Mouse (Mus musculus): ENCODE measurements around the gene Upf1.
A peak's percentile ranks its signal among the peaks of the same experiment; 100 is the strongest.

Gene Upf1

GRCm38 (mm10) chr8:70353194-70353817 is at the start of gene Upf1:
Gene Upf1, minus strand, starts transcription at chr8:70353278.
- peak; percentile 99 for DNase-seq

GRCm38 (mm10) chr8:70397611-70398563 is 44.8 kb upstream of the Upf1 start:
- no peak for DNase-seq

- DNase-seq, result no peak
These were observed 43.1 kb upstream of the Upf1 start for GRCm38 (mm10) chr8:70396184-70396583.

- DNase-seq, result peak; percentile 27
These were observed 42.6 kb upstream of the Upf1 start for GRCm38 (mm10) chr8:70395649-70396048.

- no peak for DNase-seq
These were observed 41.4 kb upstream of the Upf1 start for GRCm38 (mm10) chr8:70394269-70394998.

- DNase-seq, result no peak
These were observed 40.0 kb upstream of the Upf1 start for GRCm38 (mm10) chr8:70393087-70393486.

- no peak for DNase-seq
These were observed 36.6 kb upstream of the Upf1 start for GRCm38 (mm10) chr8:70389678-70390077.

GRCm38 (mm10) chr8:70383287-70383686 is 30.2 kb upstream of the Upf1 start:
- DNase-seq, result peak; percentile 81

- no peak for DNase-seq
These were observed 27.0 kb upstream of the Upf1 start for GRCm38 (mm10) chr8:70380069-70380468.

- peak; percentile 11 for DNase-seq
These were observed 24.0 kb upstream of the Upf1 start for GRCm38 (mm10) chr8:70377049-70377448.

- DNase-seq, result no peak
These were observed 23.2 kb upstream of the Upf1 start for GRCm38 (mm10) chr8:70376275-70376741.

GRCm38 (mm10) chr8:70375212-70375859 is 22.3 kb upstream of the Upf1 start:
- DNase-seq, result peak; percentile 23

- DNase-seq, result peak; percentile 78
These were observed 21.3 kb upstream of the Upf1 start for GRCm38 (mm10) chr8:70374318-70374927.

GRCm38 (mm10) chr8:70373397-70374317 is 20.6 kb upstream of the Upf1 start, which contains the start of gene Comp:
Gene Comp, plus strand, starts transcription at chr8:70373558.
- peak; percentile 56 for DNase-seq

GRCm38 (mm10) chr8:70371951-70372350 is 18.9 kb upstream of the Upf1 start:
- DNase-seq, result no peak

- DNase-seq, result no peak
These were observed 17.4 kb upstream of the Upf1 start for GRCm38 (mm10) chr8:70370476-70370875.

GRCm38 (mm10) chr8:70366588-70366987 is 13.5 kb upstream of the Upf1 start:
- DNase-seq, result no peak

- DNase-seq, result no peak
These were observed 11.0 kb upstream of the Upf1 start for GRCm38 (mm10) chr8:70364066-70364465.

- no peak for DNase-seq
These were observed 8.5 kb upstream of the Upf1 start for GRCm38 (mm10) chr8:70361484-70362032.

GRCm38 (mm10) chr8:70360769-70361168 is 7.7 kb upstream of the Upf1 start:
- DNase-seq, result peak; percentile 43

- peak; percentile 37 for DNase-seq
These were observed 6.3 kb upstream of the Upf1 start for GRCm38 (mm10) chr8:70359411-70359810.

Measured in retina, postnatal 1 day (tissue).